Mouse (Mus musculus) C2C12 (cell line): ENCODE measurements around the gene Nek6. TPM values are rescaled to one million over a fixed set of nuclear protein-coding genes. Genes with fewer than 3 reads are reported as not detected.

Experiments used
- H3K27me3 ChIP-seq: one replicate; pipeline ENCODE4 v1.6.1; 2011; ENCODE audit not compliant: control insufficient read depth, insufficient read depth, insufficient read length
- H3K36me3 ChIP-seq: one replicate; pipeline ENCODE4 v1.6.1; 2011; ENCODE audit not compliant: control insufficient read depth, insufficient read depth
- H3K4me3 ChIP-seq: one replicate; pipeline ENCODE4 v1.5.1; 2011; ENCODE audit warnings: mild to moderate bottlenecking, control low read depth; ENCODE audit not compliant: poor library complexity, insufficient read depth, severe bottlenecking
- H3K79me2 ChIP-seq: one replicate; pipeline ENCODE4 v1.6.1; 2011; ENCODE audit not compliant: control insufficient read depth, insufficient read depth
- H3K79me3 ChIP-seq: one replicate; pipeline ENCODE4 v1.6.1; 2011; ENCODE audit warnings: low read depth, control low read depth
- H3ac ChIP-seq: one replicate; pipeline ENCODE3; 2011; ENCODE audit warnings: low read depth; ENCODE audit not compliant: control insufficient read depth, insufficient read length
- CEBPB ChIP-seq: IDR thresholded peaks from one replicate; pipeline ENCODE4 v1.6.1; 2011; ENCODE audit warnings: low read depth, mild to moderate bottlenecking, control low read depth, moderate library complexity
- CTCF ChIP-seq: IDR thresholded peaks from one replicate; pipeline ENCODE4 v1.5.1; 2011; ENCODE audit not compliant: control insufficient read depth, insufficient read depth, insufficient read length
- FOSL1 ChIP-seq: IDR thresholded peaks from one replicate; pipeline ENCODE4 v1.8.0; 2011; ENCODE audit warnings: mild to moderate bottlenecking, low read length; ENCODE audit not compliant: poor library complexity, insufficient read depth, severe bottlenecking
- MAX ChIP-seq: IDR thresholded peaks from one replicate; pipeline ENCODE4 v1.6.1; 2011; ENCODE audit warnings: mild to moderate bottlenecking, control low read depth
- MYOD1 ChIP-seq: IDR thresholded peaks from one replicate; pipeline ENCODE4 v1.6.1; 2011; ENCODE audit warnings: low read depth; ENCODE audit not compliant: control insufficient read depth, insufficient read length
- MYOG ChIP-seq: IDR thresholded peaks from one replicate; pipeline ENCODE4 v1.6.1; 2011; ENCODE audit not compliant: control insufficient read depth, insufficient read length; ENCODE audit errors: extremely low read depth
- USF1 ChIP-seq: IDR thresholded peaks from one replicate; pipeline ENCODE4 v1.6.1; 2011; ENCODE audit warnings: low read depth, mild to moderate bottlenecking, control low read depth, moderate library complexity
- microRNA-seq: library from miRNA; unstranded; fragments of <30 nt; microRNA quantifications from one replicate; pipeline ENCODE4, GENCODE M21; 2019; ENCODE audit warnings: borderline microRNAs expressed
- polyA plus RNA-seq: library from polyadenylated mRNA; unstranded; fragments of >200 nt; fragmentation: generic; extraction: Trizol; gene quantifications from one replicate; pipeline ENCODE4 v1.2.1, GENCODE M21; 2012; ENCODE audit warnings: missing spikeins

The Nek6 gene
- polyA plus RNA-seq, 1 experiment = 27.9 TPM

DNA sequence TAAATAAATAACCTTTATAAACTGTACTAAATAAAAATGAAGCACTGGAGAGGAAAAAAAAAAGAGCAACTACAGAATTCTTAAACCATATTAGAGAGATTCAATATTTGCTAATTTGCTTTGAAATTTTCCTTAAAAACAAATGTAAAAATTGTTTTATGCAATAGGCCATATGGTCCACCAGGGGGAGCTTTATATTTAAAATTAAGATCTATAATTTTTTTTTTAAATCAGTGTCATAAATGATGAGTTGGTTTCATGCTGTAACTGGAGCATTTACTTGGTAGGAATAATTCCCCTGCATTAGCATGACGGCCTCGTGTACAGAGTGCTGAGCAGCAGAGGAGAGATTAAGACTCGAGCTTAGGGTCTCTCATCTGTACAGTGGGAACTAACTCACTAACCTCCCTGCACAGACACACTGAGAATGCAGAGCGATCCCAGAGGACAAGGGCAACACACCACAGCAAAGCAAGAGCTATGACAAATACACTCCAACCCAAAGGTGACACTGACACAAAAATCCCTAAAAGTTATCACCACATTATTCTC, 126.3 kb downstream of the Nek6 start:
- Histone ChIP-seq H3K27me3 (no peaks in the 10 kb centered on the region), H3ac (no peak overlapping the region), H3K79me3 (peaks cover 60% of the 10 kb centered on the region), H3K4me3 (no peak overlapping the region), H3K36me3 (peaks cover 98% of the 10 kb centered on the region), H3K79me2 (peaks cover 82% of the 10 kb centered on the region)
- TF ChIP-seq FOSL1 = no peak
- TF ChIP-seq MAX = no peak
- no peak for TF ChIP-seq USF1

DNA sequence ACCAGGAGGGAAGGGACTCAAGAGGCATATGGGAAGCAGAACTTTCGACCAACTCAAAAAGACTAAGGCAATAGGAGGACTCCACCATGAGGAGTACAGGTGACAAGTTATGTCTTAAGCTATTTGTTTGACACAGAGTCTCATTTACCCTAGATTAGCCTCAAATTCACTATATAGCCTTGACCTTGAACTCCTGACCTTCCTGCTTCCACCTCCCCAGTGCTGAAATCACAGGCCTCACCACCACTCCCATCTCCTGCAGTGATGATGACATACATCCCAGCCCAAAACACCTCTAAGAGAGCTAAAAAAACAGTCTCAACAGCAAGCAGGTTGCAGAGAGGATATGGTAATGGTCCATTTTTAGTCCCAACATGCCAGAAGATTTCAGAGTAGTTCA, 130.3 kb downstream of the Nek6 start:
- peaks cover 60% of the 10 kb centered on the region for H3K36me3 ChIP-seq
- H3ac ChIP-seq = no peak overlapping the region
- TF ChIP-seq CEBPB (no peak), MAX (no peak), CTCF (no peak), FOSL1 (no peak), USF1 (no peak), MYOD1 (no peak), MYOG (no peak)
- H3K79me3 ChIP-seq = peaks cover 30% of the 10 kb centered on the region
- H3K27me3 ChIP-seq = no peaks in the 10 kb centered on the region
- peaks cover 51% of the 10 kb centered on the region for H3K79me2 ChIP-seq
- no peak overlapping the region for H3K4me3 ChIP-seq

DNA sequence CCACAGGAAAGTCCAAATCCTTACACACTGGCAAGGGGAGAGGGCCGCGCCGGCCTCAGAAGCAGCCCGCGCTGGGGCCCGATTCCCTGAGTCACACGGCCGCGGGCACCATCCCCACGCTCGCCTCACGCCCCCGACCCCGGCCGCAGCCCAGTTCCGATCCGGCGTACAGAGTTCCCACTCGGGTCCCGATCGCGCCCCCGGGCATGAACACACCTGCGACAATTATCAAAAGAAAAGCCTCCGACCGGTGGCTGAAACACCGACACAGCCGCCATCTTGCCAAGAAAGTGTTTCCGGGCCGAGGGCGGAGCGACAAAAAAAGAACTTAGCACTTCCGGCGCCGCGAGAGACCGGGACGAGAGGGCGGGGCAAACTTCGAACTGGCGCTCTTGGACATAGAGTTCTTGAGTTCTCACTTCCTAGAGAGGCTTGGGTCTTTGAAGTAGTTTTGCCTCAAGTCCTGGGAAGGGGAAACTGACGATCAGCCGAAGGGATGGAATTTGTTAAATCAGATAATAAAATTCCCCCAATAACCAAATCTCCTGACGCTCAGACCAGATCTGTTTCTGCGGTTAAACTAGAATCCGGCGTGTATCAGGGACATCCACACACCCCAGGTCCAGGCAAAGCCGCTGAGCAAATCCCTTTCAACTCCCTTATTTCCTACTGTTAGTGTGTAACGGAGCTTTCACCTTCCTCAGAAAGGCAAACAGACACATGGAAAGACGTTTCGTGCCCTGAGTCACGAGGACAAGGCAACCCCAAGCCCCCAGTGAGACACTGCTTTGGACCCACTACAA, 132.4 kb downstream of the Nek6 start, which contains the start of gene Psmb7:
TSS of gene Psmb7 (minus strand) at position 463 of the 803 bp plus-strand sequence.
- Histone ChIP-seq H3K79me3 (peaks cover 24% of the 10 kb centered on the region), H3K4me3 (peak within 1 kb of the TSS; percentile 87), H3K36me3 (peaks cover 39% of the 10 kb centered on the region), H3K27me3 (no peaks in the 10 kb centered on the region), H3K79me2 (peaks cover 38% of the 10 kb centered on the region), H3ac (peak within 1 kb of the TSS; percentile 99)
- peak; percentile 11 for TF ChIP-seq MAX
- TF ChIP-seq USF1 = no peak

Small RNA genes within 50 kb of the gene (microRNA-seq; reads per million reads assigned to microRNA genes)
- gene Gm27634 = not detected

Other genes with a start within 250 kb of the Nek6 start
- 7.7 TPM for gene Dennd1a, start 224.3 kb upstream of the Nek6 start, polyA plus RNA-seq
- gene Lhx2, start 172.4 kb upstream of the Nek6 start, polyA plus RNA-seq = 2.8 TPM
- 377 TPM for gene Psmb7, start 132.4 kb downstream of the Nek6 start, polyA plus RNA-seq
- gene Nr5a1, start 202.9 kb downstream of the Nek6 start, polyA plus RNA-seq = 0.01 TPM